In genomic region chr8:94649496-94649895, GRCm38 (mm10) we compare ENCODE assay signal across 22 mouse cellular contexts. TPM values are rescaled to one million over a fixed set of nuclear protein-coding genes. Genes with fewer than 3 reads are reported as not detected.
"Had no signal": no experiment of that assay in that cellular context is flagged by ENCODE, and none has a peak within 500 bp of the region (broad histone marks: within the 10 kb centered on the region; RNA-seq: fewer than 3 reads in every experiment).

No protein-coding gene starts in this region.

- H3K4me2 ChIP-seq: limb, embryonic 12.5 days; limb, embryonic 15.5 days; liver, embryonic 11.5 days; lung, embryonic 14.5 days had no signal

- H3K27me3 ChIP-seq: limb, embryonic 12.5 days; limb, embryonic 15.5 days had no signal

- H3K9ac ChIP-seq: limb, embryonic 12.5 days; limb, embryonic 15.5 days; liver, embryonic 14.5 days; liver, postnatal 0 days; lung, embryonic 14.5 days had no signal

- H3K27ac ChIP-seq: limb, embryonic 12.5 days; limb, embryonic 15.5 days; liver, embryonic 14.5 days; macrophage; midbrain, embryonic 10.5 days; stomach, postnatal 0 days had no signal

- DNase-seq: kidney, adult 9 months; kidney, postnatal 14 days; kidney, postnatal 4 days; left cerebral cortex, postnatal 4 days; liver, postnatal 0 days; lung, embryonic 14.5 days; right cerebral cortex, adult 18-20 months; right cerebral cortex, postnatal 14 days; right cerebral cortex, postnatal 4 days; thymus, adult 2 months; thymus, postnatal 14 days; thymus, postnatal 4 days had no signal

- H3K4me1 ChIP-seq: limb, embryonic 12.5 days; limb, embryonic 15.5 days; midbrain, embryonic 10.5 days had no signal

- ATAC-seq: liver, postnatal 0 days; lung, postnatal 0 days; midbrain, embryonic 16.5 days had no signal

- H3K4me3 ChIP-seq: limb, embryonic 12.5 days; limb, embryonic 15.5 days; midbrain, embryonic 10.5 days had no signal

- H3K9me3 ChIP-seq: limb, embryonic 12.5 days; limb, embryonic 15.5 days; midbrain, embryonic 10.5 days had no signal

RNA-seq across cellular contexts. Expression of gene Pllp, which starts 46.6 kb away (rescaled TPM):
- total RNA-seq: megakaryocyte, adult 5-6 weeks had no signal
- polyA plus RNA-seq: macrophage had no signal
